Mouse (Mus musculus): ENCODE results near the gene Slc22a22. TPM values are rescaled to one million over a fixed set of nuclear protein-coding genes. Genes with fewer than 3 reads are reported as not detected.

The Slc22a22 gene
- polyA plus RNA-seq, 1 experiment from 2014 or later: not detected

GRCm38 (mm10) chr15:57408498-57408897 lies 68.9 kb downstream of the Slc22a22 start:
- WGBS: 47% methylated on average over 2 of the region's 2 CpGs
- Histone ChIP-seq H3K4me2 (ENCODE audit: low read length) (no peak overlapping the region), H3K27ac (replicated peaks; ENCODE audit: low read depth, low read length) (no peak overlapping the region), H3K9ac (replicated peaks; ENCODE audit: low read length) (no peak overlapping the region), H3K27me3 (ENCODE audit: control insufficient read depth, insufficient read depth, low read length) (no peaks in the 10 kb centered on the region), H3K4me3 (replicated peaks; ENCODE audit: low read depth, low read length) (no peak overlapping the region), H3K9me3 (ENCODE audit: control insufficient read depth, low read length) (no peaks in the 10 kb centered on the region), H3K4me1 (ENCODE audit: control insufficient read depth, insufficient read depth, low read length) (no peaks in the 10 kb centered on the region), H3K36me3 (ENCODE audit: control insufficient read depth, insufficient read depth, low read length) (no peaks in the 10 kb centered on the region)
- peak; percentile 79 for DNase-seq
- ATAC-seq (ENCODE audit: low FRiP score, low TSS enrichment): 0 out of 2 replicates have a peak, but pooled peaks have one; percentile 46

- 59% methylated on average over 3 of the region's 3 CpGs for WGBS
- Histone ChIP-seq H3K9me3 (ENCODE audit: control insufficient read depth, low read length) (no peaks in the 10 kb centered on the region), H3K27ac (replicated peaks; ENCODE audit: low read depth, low read length) (no peak overlapping the region), H3K9ac (replicated peaks; ENCODE audit: low read length) (no peak overlapping the region), H3K4me3 (replicated peaks; ENCODE audit: low read depth, low read length) (no peak overlapping the region), H3K4me2 (ENCODE audit: low read length) (no peak overlapping the region), H3K27me3 (ENCODE audit: control insufficient read depth, insufficient read depth, low read length) (no peaks in the 10 kb centered on the region), H3K36me3 (ENCODE audit: control insufficient read depth, insufficient read depth, low read length) (no peaks in the 10 kb centered on the region), H3K4me1 (ENCODE audit: control insufficient read depth, insufficient read depth, low read length) (no peaks in the 10 kb centered on the region)
- DNase-seq (no peak), ATAC-seq (ENCODE audit: low FRiP score, low TSS enrichment) (no peak)
Observed at GRCm38 (mm10) chr15:57398439-57399148, 78.8 kb downstream of the Slc22a22 start.

- Histone ChIP-seq H3K9ac (replicated peaks; ENCODE audit: low read length) (no peak overlapping the region), H3K4me1 (ENCODE audit: control insufficient read depth, insufficient read depth, low read length) (no peaks in the 10 kb centered on the region), H3K36me3 (ENCODE audit: control insufficient read depth, insufficient read depth, low read length) (no peaks in the 10 kb centered on the region), H3K27me3 (ENCODE audit: control insufficient read depth, insufficient read depth, low read length) (no peaks in the 10 kb centered on the region), H3K27ac (replicated peaks; ENCODE audit: low read depth, low read length) (no peak overlapping the region), H3K4me2 (ENCODE audit: low read length) (no peak overlapping the region), H3K9me3 (ENCODE audit: control insufficient read depth, low read length) (no peaks in the 10 kb centered on the region), H3K4me3 (replicated peaks; ENCODE audit: low read depth, low read length) (no peak overlapping the region)
- no peak for DNase-seq
- ATAC-seq (ENCODE audit: low FRiP score, low TSS enrichment): no peak
- WGBS: 86% methylated on average over 4 of the region's 4 CpGs
Observed at GRCm38 (mm10) chr15:57394053-57394452, 83.4 kb downstream of the Slc22a22 start.

- DNase-seq (no peak), ATAC-seq (ENCODE audit: low FRiP score, low TSS enrichment) (no peak)
- WGBS: 88% methylated on average over 7 of the region's 7 CpGs
- Histone ChIP-seq H3K9ac (replicated peaks; ENCODE audit: low read length) (no peak overlapping the region), H3K9me3 (ENCODE audit: control insufficient read depth, low read length) (no peaks in the 10 kb centered on the region), H3K4me2 (ENCODE audit: low read length) (no peak overlapping the region), H3K4me1 (ENCODE audit: control insufficient read depth, insufficient read depth, low read length) (no peaks in the 10 kb centered on the region), H3K27me3 (ENCODE audit: control insufficient read depth, insufficient read depth, low read length) (no peaks in the 10 kb centered on the region), H3K36me3 (ENCODE audit: control insufficient read depth, insufficient read depth, low read length) (no peaks in the 10 kb centered on the region), H3K27ac (replicated peaks; ENCODE audit: low read depth, low read length) (no peak overlapping the region), H3K4me3 (replicated peaks; ENCODE audit: low read depth, low read length) (no peak overlapping the region)
Observed at GRCm38 (mm10) chr15:57380381-57380780, 97.0 kb downstream of the Slc22a22 start.

- no peaks in the 10 kb centered on the region for H3K9me3 ChIP-seq (ENCODE audit: control insufficient read depth, low read length)
- WGBS: 69% methylated on average over 1 of the region's 1 CpGs
- ATAC-seq (ENCODE audit: low FRiP score, low TSS enrichment) (no peak), DNase-seq (no peak)
- no peaks in the 10 kb centered on the region for H3K36me3 ChIP-seq (ENCODE audit: control insufficient read depth, insufficient read depth, low read length)
- no peak overlapping the region for H3K4me2 ChIP-seq (ENCODE audit: low read length)
- H3K9ac ChIP-seq (replicated peaks; ENCODE audit: low read length): no peak overlapping the region
- no peak overlapping the region for H3K4me3 ChIP-seq (replicated peaks; ENCODE audit: low read depth, low read length)
- H3K4me1 ChIP-seq (ENCODE audit: control insufficient read depth, insufficient read depth, low read length): no peaks in the 10 kb centered on the region
- no peak overlapping the region for H3K27ac ChIP-seq (replicated peaks; ENCODE audit: low read depth, low read length)
- H3K27me3 ChIP-seq (ENCODE audit: control insufficient read depth, insufficient read depth, low read length): no peaks in the 10 kb centered on the region
Observed at GRCm38 (mm10) chr15:57366446-57366845, 111.0 kb downstream of the Slc22a22 start.

- WGBS: 87% methylated on average over 4 of the region's 4 CpGs
- Histone ChIP-seq H3K27ac (replicated peaks; ENCODE audit: low read depth, low read length) (no peak overlapping the region), H3K9me3 (ENCODE audit: control insufficient read depth, low read length) (no peaks in the 10 kb centered on the region), H3K4me3 (replicated peaks; ENCODE audit: low read depth, low read length) (no peak overlapping the region), H3K4me1 (ENCODE audit: control insufficient read depth, insufficient read depth, low read length) (no peaks in the 10 kb centered on the region), H3K36me3 (ENCODE audit: control insufficient read depth, insufficient read depth, low read length) (no peaks in the 10 kb centered on the region), H3K9ac (replicated peaks; ENCODE audit: low read length) (no peak overlapping the region), H3K27me3 (ENCODE audit: control insufficient read depth, insufficient read depth, low read length) (no peaks in the 10 kb centered on the region), H3K4me2 (ENCODE audit: low read length) (no peak overlapping the region)
- DNase-seq: no peak
- no peak for ATAC-seq (ENCODE audit: low FRiP score, low TSS enrichment)
Observed at GRCm38 (mm10) chr15:57355278-57355677, 122.1 kb downstream of the Slc22a22 start.

GRCm38 (mm10) chr15:57340499-57340898 lies 136.9 kb downstream of the Slc22a22 start:
- no peak overlapping the region for H3K4me3 ChIP-seq (replicated peaks; ENCODE audit: low read depth, low read length)
- H3K9ac ChIP-seq (replicated peaks; ENCODE audit: low read length): no peak overlapping the region
- H3K27ac ChIP-seq (replicated peaks; ENCODE audit: low read depth, low read length): no peak overlapping the region
- no peaks in the 10 kb centered on the region for H3K36me3 ChIP-seq (ENCODE audit: control insufficient read depth, insufficient read depth, low read length)
- WGBS: 73% methylated on average over 3 of the region's 3 CpGs
- no peaks in the 10 kb centered on the region for H3K27me3 ChIP-seq (ENCODE audit: control insufficient read depth, insufficient read depth, low read length)
- no peaks in the 10 kb centered on the region for H3K9me3 ChIP-seq (ENCODE audit: control insufficient read depth, low read length)
- ATAC-seq (ENCODE audit: low FRiP score, low TSS enrichment) (no peak), DNase-seq (no peak)
- no peak overlapping the region for H3K4me2 ChIP-seq (ENCODE audit: low read length)
- H3K4me1 ChIP-seq (ENCODE audit: control insufficient read depth, insufficient read depth, low read length): no peaks in the 10 kb centered on the region

GRCm38 (mm10) chr15:57331326-57331725 lies 146.1 kb downstream of the Slc22a22 start:
- H3K4me3 ChIP-seq (replicated peaks; ENCODE audit: low read depth, low read length): no peak overlapping the region
- H3K27me3 ChIP-seq (ENCODE audit: control insufficient read depth, insufficient read depth, low read length): no peaks in the 10 kb centered on the region
- H3K9me3 ChIP-seq (ENCODE audit: control insufficient read depth, low read length): no peaks in the 10 kb centered on the region
- DNase-seq: no peak
- no peaks in the 10 kb centered on the region for H3K36me3 ChIP-seq (ENCODE audit: control insufficient read depth, insufficient read depth, low read length)
- H3K4me1 ChIP-seq (ENCODE audit: control insufficient read depth, insufficient read depth, low read length): no peaks in the 10 kb centered on the region
- ATAC-seq (ENCODE audit: low FRiP score, low TSS enrichment): no peak
- 85% methylated on average over 2 of the region's 2 CpGs for whole genome bisulfite sequencing
- H3K9ac ChIP-seq (replicated peaks; ENCODE audit: low read length): no peak overlapping the region
- no peak overlapping the region for H3K4me2 ChIP-seq (ENCODE audit: low read length)
- no peak overlapping the region for H3K27ac ChIP-seq (replicated peaks; ENCODE audit: low read depth, low read length)

- H3K27ac ChIP-seq (replicated peaks; ENCODE audit: low read depth, low read length): no peak overlapping the region
- DNase-seq: no peak
- H3K9me3 ChIP-seq (ENCODE audit: control insufficient read depth, low read length): no peaks in the 10 kb centered on the region
- no peak overlapping the region for H3K9ac ChIP-seq (replicated peaks; ENCODE audit: low read length)
- WGBS: 90% methylated on average over 2 of the region's 2 CpGs
- no peaks in the 10 kb centered on the region for H3K27me3 ChIP-seq (ENCODE audit: control insufficient read depth, insufficient read depth, low read length)
- no peak overlapping the region for H3K4me3 ChIP-seq (replicated peaks; ENCODE audit: low read depth, low read length)
- no peak overlapping the region for H3K4me2 ChIP-seq (ENCODE audit: low read length)
- ATAC-seq (ENCODE audit: low FRiP score, low TSS enrichment): no peak
- no peaks in the 10 kb centered on the region for H3K36me3 ChIP-seq (ENCODE audit: control insufficient read depth, insufficient read depth, low read length)
- H3K4me1 ChIP-seq (ENCODE audit: control insufficient read depth, insufficient read depth, low read length): no peaks in the 10 kb centered on the region
Observed at GRCm38 (mm10) chr15:57318001-57318400, 159.4 kb downstream of the Slc22a22 start.
